Mouse (Mus musculus) frontal cortex, postnatal 10 days (tissue): Measurements from ENCODE around the gene Fry.

ENCODE experiments used
- DNase-seq, 2 experiments: peaks; one replicate each; pipeline ENCODE4 v3.0.0; 2022; ENCODE audit warnings: low spot score in 2 of 2, mixed read lengths in 1 of 2

Fry gene

GRCm38 (mm10) chr5:150130144-150130543, 11.7 kb downstream of the Fry start:
- DNase-seq, result no peak

- no peak for DNase-seq
These were observed 12.7 kb downstream of the Fry start for GRCm38 (mm10) chr5:150131166-150131565.

GRCm38 (mm10) chr5:150134651-150135050, 16.2 kb downstream of the Fry start:
- DNase-seq, result no peak

- DNase-seq, result no peak
These were observed 17.1 kb downstream of the Fry start for GRCm38 (mm10) chr5:150135529-150135928.

- no peak for DNase-seq
These were observed 19.5 kb downstream of the Fry start for GRCm38 (mm10) chr5:150137772-150138451.

- no peak for DNase-seq
These were observed 22.1 kb downstream of the Fry start for GRCm38 (mm10) chr5:150140513-150140912.

GRCm38 (mm10) chr5:150145967-150146366, 27.5 kb downstream of the Fry start:
- no peak for DNase-seq

- no peak for DNase-seq
These were observed 28.2 kb downstream of the Fry start for GRCm38 (mm10) chr5:150146612-150147011.

- DNase-seq, result no peak
These were observed 31.3 kb downstream of the Fry start for GRCm38 (mm10) chr5:150149725-150150124.

GRCm38 (mm10) chr5:150150986-150151385, 32.5 kb downstream of the Fry start:
- no peak for DNase-seq

- no peak for DNase-seq
These were observed 33.8 kb downstream of the Fry start for GRCm38 (mm10) chr5:150152071-150152879.

GRCm38 (mm10) chr5:150152880-150153281, 34.4 kb downstream of the Fry start:
- no peak for DNase-seq

- DNase-seq, result no peak
These were observed 36.9 kb downstream of the Fry start for GRCm38 (mm10) chr5:150155388-150155787.

GRCm38 (mm10) chr5:150156063-150156786, 37.8 kb downstream of the Fry start:
- no peak for DNase-seq

GRCm38 (mm10) chr5:150157682-150158081, 39.2 kb downstream of the Fry start:
- no peak for DNase-seq

GRCm38 (mm10) chr5:150159151-150159550, 40.7 kb downstream of the Fry start:
- DNase-seq, result no peak

GRCm38 (mm10) chr5:150161193-150161592, 42.7 kb downstream of the Fry start:
- no peak for DNase-seq

- DNase-seq, result no peak
These were observed 43.5 kb downstream of the Fry start for GRCm38 (mm10) chr5:150161898-150162297.

- no peak for DNase-seq
These were observed 46.2 kb downstream of the Fry start for GRCm38 (mm10) chr5:150164671-150165070.

GRCm38 (mm10) chr5:150166811-150167210, 48.4 kb downstream of the Fry start:
- no peak for DNase-seq

GRCm38 (mm10) chr5:150167287-150167686, 48.8 kb downstream of the Fry start:
- no peak for DNase-seq

- peak in 1 of 2 experiments; percentile 71 for DNase-seq
These were observed 50.3 kb downstream of the Fry start for GRCm38 (mm10) chr5:150168712-150169111.
